Mouse (Mus musculus) T-helper 2 cell (primary cell): ENCODE data around the gene Tgfa.

ENCODE experiments used
- in situ Hi-C: fragments of 300-600 bp; cut with MboI, MseI; formaldehyde crosslinking; loops from one replicate; pipeline ENCODE4 v1.15.1; 2025; ENCODE audit warnings: high pct_unique_total_duplicates

The Tgfa gene

GRCm38 (mm10) chr6:86222381-86222780 lies 27.4 kb downstream of the Tgfa start:
- in situ Hi-C loops = no loop called here

GRCm38 (mm10) chr6:86225604-86226003 lies 30.6 kb downstream of the Tgfa start:
- in situ Hi-C loops = no loop called here

GRCm38 (mm10) chr6:86232367-86232766 lies 37.3 kb downstream of the Tgfa start:
- in situ Hi-C loops = no loop called here

- in situ Hi-C loops = no loop called here
Measured at GRCm38 (mm10) chr6:86233512-86234430, 38.7 kb downstream of the Tgfa start.

GRCm38 (mm10) chr6:86244866-86245265 lies 49.8 kb downstream of the Tgfa start:
- in situ Hi-C loops = no loop called here

- in situ Hi-C loops = no loop called here
Measured at GRCm38 (mm10) chr6:86245965-86246364, 50.9 kb downstream of the Tgfa start.

- in situ Hi-C loops = no loop called here
Measured at GRCm38 (mm10) chr6:86248562-86248961, 53.5 kb downstream of the Tgfa start.

GRCm38 (mm10) chr6:86249042-86249441 lies 54.0 kb downstream of the Tgfa start:
- in situ Hi-C loops = no loop called here

GRCm38 (mm10) chr6:86250236-86250635 lies 55.2 kb downstream of the Tgfa start:
- in situ Hi-C loops = no loop called here

GRCm38 (mm10) chr6:86250830-86251229 lies 55.8 kb downstream of the Tgfa start:
- in situ Hi-C loops = no loop called here

GRCm38 (mm10) chr6:86252176-86253125 lies 57.4 kb downstream of the Tgfa start:
- in situ Hi-C loops = no loop called here

GRCm38 (mm10) chr6:86255899-86256298 lies 60.9 kb downstream of the Tgfa start:
- in situ Hi-C loops = no loop called here

- in situ Hi-C loops = no loop called here
Measured at GRCm38 (mm10) chr6:86259242-86259641, 64.2 kb downstream of the Tgfa start.

- in situ Hi-C loops = no loop called here
Measured at GRCm38 (mm10) chr6:86260322-86261050, 65.5 kb downstream of the Tgfa start.

- in situ Hi-C loops = no loop called here
Measured at GRCm38 (mm10) chr6:86266786-86267185, 71.8 kb downstream of the Tgfa start.

GRCm38 (mm10) chr6:86270373-86271068 lies 75.5 kb downstream of the Tgfa start:
- in situ Hi-C loops = no loop called here

- in situ Hi-C loops = no loop called here
Measured at GRCm38 (mm10) chr6:86271130-86271529, 76.1 kb downstream of the Tgfa start.

- in situ Hi-C loops = loop anchor here (5.0 kb wide), 1 partner anchor 67 kb away; no protein-coding TSS in a partner anchor
Measured at GRCm38 (mm10) chr6:86275704-86276103, 80.7 kb downstream of the Tgfa start.

- in situ Hi-C loops = loop anchor here (5.0 kb wide), 1 partner anchor 65 kb away; no protein-coding TSS in a partner anchor
Measured at GRCm38 (mm10) chr6:86276816-86277215, 81.8 kb downstream of the Tgfa start.

GRCm38 (mm10) chr6:86277620-86278019 lies 82.6 kb downstream of the Tgfa start:
- in situ Hi-C loops = loop anchor here (5.0 kb wide), 1 partner anchor 65 kb away; no protein-coding TSS in a partner anchor
